Mouse (Mus musculus): ENCODE measurements around the gene Adtrp.

- TF ChIP-seq CTCF (IDR thresholded peaks at IDR 0.05; ENCODE audit: extremely low read depth, insufficient read length, insufficient replicate concordance, low read depth, low read length) = no peak
- TF ChIP-seq POLR2A (IDR thresholded peaks at IDR 0.05; ENCODE audit: low read depth, low read length) = no peak
Observed at GRCm38 (mm10) chr13:41807815-41808214, 39.7 kb downstream of the Adtrp start.

Data from small intestine, adult 2 months (tissue).